In the genomic region with DNA sequence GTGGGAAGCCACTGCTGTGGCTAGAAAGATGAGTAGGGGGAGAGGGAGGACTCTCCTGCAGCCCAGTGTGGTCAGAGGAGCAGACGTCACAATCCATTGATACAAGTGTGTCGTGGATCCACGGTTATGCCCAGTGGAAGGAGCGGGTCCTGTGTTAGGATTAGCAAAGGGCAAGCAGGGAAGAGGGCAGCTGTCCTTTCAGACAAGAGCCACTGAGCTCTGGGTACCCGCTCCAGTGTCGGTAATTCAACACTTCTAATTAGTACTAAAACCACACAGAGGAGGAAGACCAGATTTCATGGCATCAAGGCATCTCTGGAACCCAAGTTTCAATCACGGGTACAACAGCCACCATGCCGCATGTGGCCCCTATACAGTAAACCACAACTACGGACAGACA, we compare ENCODE assay signal across 23 mouse cellular contexts. TPM values are rescaled to one million over a fixed set of nuclear protein-coding genes. Genes with fewer than 3 reads are reported as not detected.
DNase-seq lines count a peak whose midpoint lies in the region; ATAC-seq lines count a peak whose summit lies in the region.
"Had no signal": no experiment of that assay in that cellular context is flagged by ENCODE, and none has a peak within 500 bp of the region (broad histone marks: within the 10 kb centered on the region; RNA-seq: fewer than 3 reads in every experiment).

No protein-coding gene starts in this region.

- no peak for DNase-seq in embryonic facial prominence, embryonic 11.5 days (ENCODE audit: low spot score)
- DNase-seq in embryonic facial prominence, embryonic 10.5 days (ENCODE audit: low spot score), result no peak
- DNase-seq in heart, embryonic 10.5 days (ENCODE audit: low spot score), result no peak
- DNase-seq in heart, postnatal 10 days, result no peak
- DNase-seq in retina, postnatal 1 day, result peak; percentile 37
- no peak for DNase-seq in retina, embryonic 14.5 days (ENCODE audit: low spot score)
- DNase-seq: adrenal gland, adult 8-10 months; adrenal gland, postnatal 14 days; adrenal gland, postnatal 36 days; B cell, adult 2 months; cerebellum, adult 11-12 months; cerebellum, adult 2 months; cerebellum, adult 9-10 months; cerebellum, postnatal 25 days; forebrain, postnatal 0 days had no signal

- no peaks in the 10 kb centered on the region for H3K9me3 ChIP-seq in embryonic facial prominence, embryonic 11.5 days (replicated peaks; ENCODE audit: control insufficient read depth, low read length)
- peaks cover 8% of the 10 kb centered on the region; the same call in 1 of the 2 replicates for H3K9me3 ChIP-seq in embryonic facial prominence, embryonic 10.5 days
- H3K9me3 ChIP-seq in heart, embryonic 10.5 days, result no peaks in the 10 kb centered on the region
- H3K9me3 ChIP-seq: forebrain, embryonic 13.5 days; forebrain, embryonic 15.5 days had no signal

- no peaks in the 10 kb centered on the region for H3K36me3 ChIP-seq in embryonic facial prominence, embryonic 11.5 days (replicated peaks; ENCODE audit: control insufficient read depth, insufficient read depth, low read depth, low read length)
- H3K36me3 ChIP-seq in embryonic facial prominence, embryonic 10.5 days (replicated peaks), result no peaks in the 10 kb centered on the region
- H3K36me3 ChIP-seq in heart, embryonic 10.5 days, result no peaks in the 10 kb centered on the region
- H3K36me3 ChIP-seq: embryonic facial prominence, embryonic 12.5 days; forebrain, embryonic 15.5 days; G1E had no signal

- ATAC-seq in embryonic facial prominence, embryonic 11.5 days (replicated peaks; ENCODE audit: insufficient number of reproducible peaks, low FRiP score, low TSS enrichment, low read depth), result 0 out of 2 replicates have a peak, but pooled peaks have one; percentile 9
- ATAC-seq: activated CD4-positive, CD25-positive, alpha-beta regulatory T cell, adult 4 months; CD4-positive, CD25-positive, alpha-beta regulatory T cell, adult 4 months; forebrain, embryonic 13.5 days; forebrain, postnatal 0 days; Patski had no signal

- intact Hi-C loops in heart, postnatal 10 days (cut with DNase I), result loop anchor here (5.0 kb wide), 1 partner anchor 148 kb away; no protein-coding TSS in a partner anchor

- H3K27ac ChIP-seq in embryonic facial prominence, embryonic 11.5 days (replicated peaks; ENCODE audit: low read depth, low read length), result no peak overlapping the region
- no peak overlapping the region for H3K27ac ChIP-seq in embryonic facial prominence, embryonic 10.5 days (replicated peaks)
- peak overlapping the region; percentile 4; the same call in 1 of the 2 replicates for H3K27ac ChIP-seq in heart, embryonic 10.5 days
- H3K27ac ChIP-seq: embryonic facial prominence, embryonic 12.5 days; forebrain, embryonic 13.5 days; forebrain, embryonic 15.5 days had no signal

- H3K4me3 ChIP-seq in embryonic facial prominence, embryonic 11.5 days (ENCODE audit: low read depth, low read length), result no peak overlapping the region
- H3K4me3 ChIP-seq in embryonic facial prominence, embryonic 10.5 days, result no peak overlapping the region
- H3K4me3 ChIP-seq in heart, embryonic 10.5 days, result no peak overlapping the region
- H3K4me3 ChIP-seq: embryonic facial prominence, embryonic 12.5 days; forebrain, embryonic 13.5 days; forebrain, embryonic 15.5 days had no signal

- H3K9ac ChIP-seq in embryonic facial prominence, embryonic 11.5 days (replicated peaks; ENCODE audit: low read length), result no peak overlapping the region
- H3K9ac ChIP-seq: embryonic facial prominence, embryonic 12.5 days; forebrain, embryonic 13.5 days; forebrain, embryonic 15.5 days; forebrain, postnatal 0 days had no signal

- WGBS in embryonic facial prominence, embryonic 11.5 days, result 80% methylated on average over 9 of the region's 9 CpGs
- 80% methylated on average over 9 of the region's 9 CpGs for WGBS in embryonic facial prominence, embryonic 10.5 days
- 74% methylated on average over 9 of the region's 9 CpGs for WGBS in heart, embryonic 10.5 days

- no peaks in the 10 kb centered on the region for H3K4me1 ChIP-seq in embryonic facial prominence, embryonic 11.5 days (ENCODE audit: control insufficient read depth, insufficient read depth, low read length)
- H3K4me1 ChIP-seq in embryonic facial prominence, embryonic 10.5 days, result peaks cover 11% of the 10 kb centered on the region
- peaks cover 26% of the 10 kb centered on the region for H3K4me1 ChIP-seq in heart, embryonic 10.5 days
- H3K4me1 ChIP-seq: forebrain, embryonic 13.5 days; forebrain, embryonic 15.5 days had no signal

- H3K4me2 ChIP-seq in embryonic facial prominence, embryonic 11.5 days (ENCODE audit: low read depth, low read length), result no peak overlapping the region
- H3K4me2 ChIP-seq: embryonic facial prominence, embryonic 12.5 days; forebrain, embryonic 13.5 days; forebrain, embryonic 15.5 days had no signal

- no peaks in the 10 kb centered on the region for H3K27me3 ChIP-seq in embryonic facial prominence, embryonic 11.5 days (ENCODE audit: control insufficient read depth, insufficient read depth, low read length)
- no peaks in the 10 kb centered on the region for H3K27me3 ChIP-seq in embryonic facial prominence, embryonic 10.5 days (replicated peaks; ENCODE audit: low read depth, poor library complexity, severe bottlenecking)
- H3K27me3 ChIP-seq in heart, embryonic 10.5 days (ENCODE audit: insufficient read depth, poor library complexity, severe bottlenecking), result no peaks in the 10 kb centered on the region
- H3K27me3 ChIP-seq: CH12.LX; embryonic facial prominence, embryonic 12.5 days; forebrain, embryonic 13.5 days; forebrain, embryonic 15.5 days; Patski had no signal

RNA-seq across cellular contexts. Expression of a gene that starts 14.4 kb away (rescaled TPM):
- 17.1 and 21.5 TPM in 2 replicates for polyA plus RNA-seq in embryonic facial prominence, embryonic 11.5 days (2014; fragmentation: Nextera tagmentation; extraction: Ambion mirVana)
- polyA plus RNA-seq in embryonic facial prominence, embryonic 10.5 days (2016; fragmentation: Nextera tagmentation; extraction: Ambion mirVana), result 21.3 and 23.0 TPM in 2 replicates
- 33.2 and 39.2 TPM in 2 replicates for polyA plus RNA-seq in heart, embryonic 10.5 days (2016; fragmentation: Nextera tagmentation; extraction: Ambion mirVana)
- 10 to 100 TPM; 62.8 to 65.1 TPM for total RNA-seq in heart, postnatal 10 days (2021)
